ENCODE assay signal across 11 mouse cellular contexts in genomic region chr5:139270806-139271521, GRCm38 (mm10). TPM values are rescaled to one million over a fixed set of nuclear protein-coding genes. Genes with fewer than 3 reads are reported as not detected.
A peak's percentile ranks its signal among the peaks of the same experiment; 100 is the strongest.
DNase-seq lines count a peak whose midpoint lies in the region; ATAC-seq and TF ChIP-seq lines count a peak whose summit lies in the region.
"Had no signal": no experiment of that assay in that cellular context is flagged by ENCODE, and none has a peak within 500 bp of the region (broad histone marks: within the 10 kb centered on the region; RNA-seq: fewer than 3 reads in every experiment).

No protein-coding gene starts in this region.

- ATAC-seq in kidney, embryonic 14.5 days (ENCODE audit: low FRiP score, low TSS enrichment) = peak; percentile 29; the same call in 1 of the 2 replicates
- 0 out of 2 replicates have a peak, but pooled peaks have one; percentile 16 for ATAC-seq in intestine, embryonic 15.5 days

- no peak overlapping the region for H3K4me2 ChIP-seq in kidney, embryonic 14.5 days (replicated peaks; ENCODE audit: low read depth, low read length)
- no peak overlapping the region for H3K4me2 ChIP-seq in CH12.LX (ENCODE audit: insufficient read depth, low read depth, poor library complexity, severe bottlenecking)
- H3K4me2 ChIP-seq in intestine, embryonic 15.5 days (replicated peaks) = no peak overlapping the region

- H3K27ac ChIP-seq in kidney, embryonic 14.5 days (ENCODE audit: low read depth, low read length) = peak overlapping the region; percentile 26; the same call in 1 of the 2 replicates
- no peak overlapping the region for H3K27ac ChIP-seq in CH12.LX (ENCODE audit: insufficient read depth, low read depth)
- H3K27ac ChIP-seq in intestine, embryonic 15.5 days = no peak overlapping the region; the same call in 1 of the 2 replicates
- H3K27ac ChIP-seq: gastrocnemius, adult 2 months had no signal

- DNase-seq in kidney, postnatal 36 days = no peak
- no peak for DNase-seq in CH12.LX (ENCODE audit: extremely low read depth)
- peak; percentile 90 to 95 for DNase-seq in adrenal gland, adult (ENCODE audit: inconsistent age in 2 of 2, low spot score in 1 of 2)
- DNase-seq in embryo, embryonic 9.5 days (ENCODE audit: extremely low spot score) = no peak
- no peak for DNase-seq in cerebellum, adult 18-20 months
- DNase-seq in gastrocnemius, adult 18-20 months (ENCODE audit: low spot score) = no peak
- DNase-seq: cerebellum, adult 8-10 months; gastrocnemius, adult 2 months; right cerebral cortex, adult 18-20 months had no signal

- TF ChIP-seq EP300 in CH12.LX (IDR thresholded peaks at IDR 0.05; ENCODE audit: low read length) = no peak

- no peak overlapping the region for H3K9ac ChIP-seq in kidney, embryonic 14.5 days (ENCODE audit: low read depth, low read length)
- H3K9ac ChIP-seq in CH12.LX (ENCODE audit: insufficient read depth, low read depth) = no peak overlapping the region
- no peak overlapping the region for H3K9ac ChIP-seq in intestine, embryonic 15.5 days

- no peak for TF ChIP-seq RAD21 in CH12.LX (IDR thresholded peaks at IDR 0.05; ENCODE audit: low read depth, low read length)

- 0 out of 2 replicates have a peak, but pooled peaks cover 3% of the 10 kb centered on the region for H3K4me1 ChIP-seq in kidney, embryonic 14.5 days (ENCODE audit: control insufficient read depth, insufficient read depth, low read length)
- 0 out of 4 replicates have a peak, but pooled peaks cover 0 to 4% of the 10 kb centered on the region in 2 experiments for H3K4me1 ChIP-seq in CH12.LX (ENCODE audit: control insufficient read depth in 1 of 2, insufficient read depth in 2 of 2)
- peaks cover 6% of the 10 kb centered on the region; the same call in 1 of the 2 replicates for H3K4me1 ChIP-seq in intestine, embryonic 15.5 days (replicated peaks)

- peaks cover 34% of the 10 kb centered on the region for H3K36me3 ChIP-seq in kidney, embryonic 14.5 days (ENCODE audit: control insufficient read depth, insufficient read depth, low read length)
- H3K36me3 ChIP-seq in CH12.LX (replicated peaks in 1 of 2; ENCODE audit: control insufficient read depth in 1 of 2, insufficient read depth in 1 of 2, low read length in 1 of 2) = peaks cover 77 to 85% of the 10 kb centered on the region in 2 experiments
- H3K36me3 ChIP-seq in intestine, embryonic 15.5 days = peaks cover 29% of the 10 kb centered on the region

- H3K79me2 ChIP-seq in CH12.LX (replicated peaks; ENCODE audit: control insufficient read depth, extremely low read depth, insufficient read depth, poor library complexity, severe bottlenecking) = no peaks in the 10 kb centered on the region

- dilution Hi-C loops in CH12.LX (cut with MboI; ENCODE audit: extremely low pct_ligation_motif_present, extremely low pct_unique_long_range_greater_than_20kb, low sequenced_read_pairs) = no loop called here

- no peak for TF ChIP-seq POLR2A in CH12.LX (IDR thresholded peaks at IDR 0.05; ENCODE audit: low read depth, low read length)

- H3K9me3 ChIP-seq in kidney, embryonic 14.5 days (ENCODE audit: control insufficient read depth, low read length) = no peaks in the 10 kb centered on the region
- H3K9me3 ChIP-seq in CH12.LX (replicated peaks; ENCODE audit: low read length) = no peaks in the 10 kb centered on the region
- no peaks in the 10 kb centered on the region for H3K9me3 ChIP-seq in intestine, embryonic 15.5 days

- 61% methylated on average over 16 of the region's 16 CpGs for WGBS in kidney, embryonic 14.5 days
- 56% methylated on average over 16 of the region's 16 CpGs for WGBS in intestine, embryonic 15.5 days

- TF ChIP-seq CTCF in CH12.LX (conservative IDR thresholded peaks at IDR 0.05 in 1 of 2, IDR thresholded peaks at IDR 0.05 in 1 of 2; ENCODE audit: low read depth in 2 of 2, low read length in 2 of 2) = no peak

- no peak overlapping the region for H3K4me3 ChIP-seq in kidney, embryonic 14.5 days (ENCODE audit: low read length)
- H3K4me3 ChIP-seq in CH12.LX (replicated peaks in 1 of 3; ENCODE audit: low read depth in 2 of 3, low read length in 2 of 3, poor library complexity in 1 of 3) = no peak overlapping the region
- no peak overlapping the region for H3K4me3 ChIP-seq in intestine, embryonic 15.5 days (replicated peaks)
- H3K4me3 ChIP-seq: gastrocnemius, adult 2 months had no signal

- in situ Hi-C loops in CH12.LX (cut with MboI; ENCODE audit: low pct_ligation_motif_present, low pct_unique_long_range_greater_than_20kb, low sequenced_read_pairs) = no loop called here

- no peaks in the 10 kb centered on the region for H3K27me3 ChIP-seq in kidney, embryonic 14.5 days (ENCODE audit: control insufficient read depth, insufficient read depth, low read length)
- H3K27me3 ChIP-seq in CH12.LX (replicated peaks) = no peaks in the 10 kb centered on the region
- H3K27me3 ChIP-seq in intestine, embryonic 15.5 days (replicated peaks) = no peaks in the 10 kb centered on the region

TF ChIP-seq in CH12.LX, 34 proteins besides CTCF, POLR2A, EP300 and RAD21:
- peak; percentile 45; the same call in 1 of the 2 replicates for TF ChIP-seq POLR2AphosphoS2 (IDR thresholded peaks at IDR 0.05; ENCODE audit: low read depth, low read length)
- TF ChIP-seq JUN (IDR thresholded peaks at IDR 0.05; ENCODE audit: insufficient read depth, low read depth, low read length) = no peak

RNA-seq across cellular contexts. Expression of gene Get4, which starts 18.8 kb away (rescaled TPM):
- 132 and 156 TPM in 2 replicates for polyA plus RNA-seq in kidney, embryonic 14.5 days (2014; fragmentation: Nextera tagmentation; extraction: Ambion mirVana)
- total RNA-seq in CH12.LX (2012; rRNA removed) (91.4 and 93.9 TPM in 2 replicates), CH12.LX (2014; rRNA removed) (96.4 and 103 TPM in 2 replicates)
- 140 and 164 TPM in 2 replicates for polyA plus RNA-seq in CH12.LX (2012; ENCODE audit: insufficient read length, low read depth)
- polyA plus RNA-seq in intestine, embryonic 15.5 days (2015; fragmentation: Nextera tagmentation; extraction: Ambion mirVana) = 147 and 148 TPM in 2 replicates
- total RNA-seq in gastrocnemius, adult 18-20 months (2021) = 10 to 100 TPM; 28.6 to 31.9 TPM

RNA-seq across cellular contexts. Expression of gene Adap1, which starts 54.5 kb away (rescaled TPM):
- 0.89 and 1.2 TPM in 2 replicates for polyA plus RNA-seq in kidney, embryonic 14.5 days (2014; fragmentation: Nextera tagmentation; extraction: Ambion mirVana)
- total RNA-seq in CH12.LX (2012; rRNA removed) (73.2 and 93.9 TPM in 2 replicates), CH12.LX (2014; rRNA removed) (53.9 and 55.3 TPM in 2 replicates)
- polyA plus RNA-seq in CH12.LX (2012; ENCODE audit: insufficient read length, low read depth) = 61.8 and 70.7 TPM in 2 replicates
- polyA plus RNA-seq in intestine, embryonic 15.5 days (2015; fragmentation: Nextera tagmentation; extraction: Ambion mirVana) = 20.1 and 20.5 TPM in 2 replicates
- total RNA-seq in gastrocnemius, adult 18-20 months (2021) = 1 to 10 TPM in 1 of 2 experiments, under 1 TPM in 1; 0.66 to 1.4 TPM

Comparison
In these comparisons a context has a peak if more than half of its experiments do, and no peak if none do; other contexts are left out.
1. DNase-seq: peak in adrenal gland, adult (2 of 2); none in kidney, postnatal 36 days (0 of 2), CH12.LX (single experiment), embryo, embryonic 9.5 days (single experiment), cerebellum, adult 18-20 months (0 of 2) and gastrocnemius, adult 18-20 months (single experiment).